Mouse (Mus musculus) embryo, embryonic 11 days (tissue): ENCODE data around the gene Cdh3.
"Not testable (repeated sequence)": the region's sequence is repeated elsewhere in the genome, so short reads cannot be mapped to it uniquely, and the experiment has no call there.

Source experiments
- DNase-seq: peaks from one replicate; pipeline ENCODE4 v3.0.0-alpha.2; 2015

The Cdh3 gene

DNA sequence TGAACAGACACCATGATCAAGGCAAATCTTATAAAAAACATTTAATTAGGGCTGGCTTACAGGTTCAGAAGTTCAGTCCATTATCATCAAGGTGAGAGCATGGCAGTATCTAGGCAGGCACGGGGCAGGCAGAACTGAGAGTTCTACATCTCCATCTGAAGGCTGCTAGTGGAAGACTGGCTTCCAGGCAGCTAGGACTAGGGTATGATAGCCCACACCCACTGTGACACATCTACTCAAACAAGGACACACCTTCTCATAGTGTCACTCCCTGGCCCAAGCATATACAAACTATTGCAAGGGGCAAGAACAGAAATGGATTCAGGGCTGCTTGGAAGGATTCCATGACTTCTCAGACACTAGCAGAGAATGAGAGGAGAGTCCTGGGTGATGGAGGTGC is 61.5 kb downstream of the Cdh3 start:
- not testable (repeated sequence) for DNase-seq

DNA sequence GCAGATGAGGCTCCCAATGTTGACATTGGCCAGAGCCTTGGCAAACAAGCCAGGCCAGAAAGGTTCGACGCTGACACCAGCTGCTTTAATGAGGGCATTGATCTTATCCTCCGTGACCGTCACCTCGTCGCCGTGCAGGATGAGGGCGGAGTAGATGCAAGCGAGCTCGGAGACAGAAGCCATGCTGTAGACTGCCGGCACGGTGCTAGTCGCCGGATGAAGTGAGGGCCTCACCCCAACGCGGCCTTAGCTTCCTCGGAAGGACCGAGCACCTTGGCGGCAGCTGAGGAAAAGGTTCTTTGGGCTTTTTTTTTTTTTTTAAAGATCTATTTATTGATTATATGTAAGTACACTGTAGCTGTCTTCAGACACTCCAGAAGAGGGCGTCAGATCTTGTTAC is 62.5 kb downstream of the Cdh3 start, which contains the start of gene Gm10073:
Gene Gm10073 (minus strand): TSS at position 294 of the 400 bp plus-strand sequence.
- not testable (repeated sequence) for DNase-seq

DNA sequence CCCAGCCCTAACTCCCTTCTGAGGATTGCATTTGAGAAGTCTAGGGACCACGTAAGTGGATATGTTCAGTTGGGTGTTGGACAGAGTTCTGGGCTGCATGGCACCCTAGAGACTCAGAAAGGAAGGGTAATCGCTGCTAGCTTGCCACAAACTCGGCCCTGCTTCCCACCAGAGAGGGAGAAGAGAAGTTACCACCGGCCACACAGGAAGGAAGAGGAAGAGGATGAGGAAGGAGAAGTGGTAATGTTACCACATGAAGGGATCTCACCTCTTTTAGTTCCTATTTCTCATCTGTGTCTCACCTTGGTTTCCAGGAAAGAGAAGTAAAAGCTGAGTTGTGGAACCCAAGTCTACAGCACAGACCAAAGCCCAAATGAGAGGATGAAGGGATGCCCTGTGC is 63.6 kb downstream of the Cdh3 start:
- DNase-seq: no peak

DNA sequence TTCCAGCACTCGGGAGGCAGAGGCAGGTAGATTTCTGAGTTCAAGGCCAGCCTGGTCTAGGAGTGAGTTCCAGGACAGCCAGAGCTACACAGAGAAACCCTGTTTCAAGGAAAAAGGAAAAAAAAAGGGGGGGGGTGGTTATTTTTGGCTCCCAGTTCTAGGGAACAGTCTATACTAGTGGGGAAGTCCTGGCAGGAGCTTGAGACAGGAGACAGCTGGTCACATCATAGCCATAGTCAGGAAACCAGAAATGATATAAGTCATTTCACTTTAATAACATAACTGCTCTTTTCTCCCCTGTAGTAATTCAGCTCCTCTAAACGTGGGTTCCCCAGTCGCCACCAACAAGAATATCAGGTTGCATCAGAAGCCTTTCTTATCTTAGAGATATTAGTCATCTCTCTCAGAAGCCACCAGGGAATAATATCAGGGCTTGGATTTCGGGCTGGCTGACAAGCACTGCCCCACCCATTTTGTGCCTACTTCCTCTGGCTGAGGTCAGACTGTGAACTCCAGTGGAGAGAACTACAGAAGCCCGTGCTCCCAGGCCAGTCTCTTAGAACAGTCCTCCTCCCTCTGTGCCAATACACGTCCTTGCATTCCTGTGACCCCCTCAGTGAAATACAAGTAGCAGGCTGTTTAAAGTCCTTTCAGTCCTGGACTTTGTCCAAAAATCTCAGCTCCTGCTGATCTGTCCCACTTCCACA is 66.3 kb downstream of the Cdh3 start:
- no peak for DNase-seq

DNA sequence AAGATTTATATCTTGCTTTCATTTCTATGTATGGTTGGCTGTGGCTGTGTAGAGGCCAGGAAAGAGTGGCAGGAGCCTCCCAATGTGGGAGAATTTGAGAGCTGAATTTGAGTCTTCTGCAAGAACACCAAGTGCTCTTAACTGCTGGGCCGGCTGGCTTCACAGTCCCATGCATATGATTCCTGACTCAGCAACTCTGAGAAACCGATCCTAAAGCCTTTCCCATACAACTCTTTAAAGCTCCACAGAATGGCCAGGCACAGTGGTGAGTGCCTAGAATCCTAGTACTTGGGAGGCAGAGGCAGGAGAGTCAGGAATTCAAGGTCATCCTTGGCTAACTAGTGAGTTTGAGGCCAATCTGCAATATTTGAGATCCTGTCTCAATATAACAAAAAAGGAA is 68.8 kb downstream of the Cdh3 start:
- no peak for DNase-seq

DNA sequence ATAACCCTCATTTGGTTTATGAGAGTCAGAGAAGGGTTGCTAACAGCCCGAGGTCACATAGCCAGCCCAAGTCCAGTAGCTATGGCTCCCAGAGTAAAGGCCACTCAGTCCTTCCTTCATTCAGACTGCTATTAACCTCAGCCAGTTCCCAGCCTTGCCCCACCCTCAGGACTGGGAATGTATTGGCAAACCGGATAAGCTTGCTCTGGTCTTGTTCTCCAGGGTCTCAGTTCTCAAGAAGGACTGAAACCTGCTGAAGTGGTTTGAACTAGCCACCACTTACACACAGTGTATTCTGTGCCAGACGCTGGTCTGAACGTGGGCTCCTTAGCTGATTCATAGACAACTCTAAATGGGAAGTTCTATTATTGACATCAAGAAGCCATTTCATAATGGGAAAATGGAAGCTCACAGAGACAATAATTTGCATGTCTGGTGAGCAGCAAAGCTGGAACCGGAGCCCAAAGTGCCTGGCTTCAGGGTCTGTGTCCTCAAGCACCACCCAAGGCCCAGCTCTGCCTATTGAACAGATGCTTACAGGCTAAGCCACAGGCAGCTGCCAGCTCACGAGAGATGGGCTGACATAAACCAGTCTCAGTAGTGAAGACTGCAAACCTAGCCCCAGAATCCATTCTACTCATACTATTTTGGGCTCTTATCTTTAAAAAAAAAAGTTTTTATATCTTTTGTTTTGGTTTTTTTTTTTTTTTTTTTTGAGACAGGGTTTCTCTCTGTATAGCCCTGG is 70.8 kb downstream of the Cdh3 start:
- no peak for DNase-seq

DNA sequence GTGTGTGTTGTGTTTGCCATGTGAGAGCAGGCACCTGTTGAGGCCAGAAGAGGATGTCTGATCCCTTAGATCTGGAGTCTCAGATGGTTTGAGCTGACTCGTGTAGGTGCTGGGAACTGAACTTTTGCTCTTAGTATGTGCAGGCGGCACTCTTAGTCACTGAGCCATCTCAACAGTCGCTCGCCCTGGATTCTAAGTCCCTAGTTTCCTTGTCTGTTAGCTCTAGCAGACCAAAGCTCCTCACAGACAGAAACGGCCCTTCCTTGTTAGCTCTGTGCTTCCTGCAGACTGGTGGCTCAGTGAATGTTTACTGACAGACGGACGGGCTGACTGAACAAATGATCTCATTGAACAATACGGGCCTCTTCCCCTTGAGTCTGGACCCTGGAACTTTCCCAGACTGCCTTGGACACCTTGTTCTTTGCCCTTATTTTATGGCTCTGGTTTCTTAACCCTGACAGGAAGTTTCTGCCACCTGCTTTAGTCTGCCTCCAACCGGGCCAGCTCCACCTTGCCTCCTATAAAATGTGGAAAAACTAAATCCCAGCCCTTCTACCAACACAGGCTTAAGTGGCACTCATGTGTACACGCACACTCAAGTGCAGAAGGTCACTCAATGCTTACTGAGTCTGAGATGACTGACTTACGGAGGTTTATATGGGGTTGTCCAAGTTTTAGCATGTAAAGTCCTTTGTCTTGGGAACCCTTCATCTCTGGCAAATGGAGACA is 74.4 kb downstream of the Cdh3 start:
- DNase-seq: no peak

DNA sequence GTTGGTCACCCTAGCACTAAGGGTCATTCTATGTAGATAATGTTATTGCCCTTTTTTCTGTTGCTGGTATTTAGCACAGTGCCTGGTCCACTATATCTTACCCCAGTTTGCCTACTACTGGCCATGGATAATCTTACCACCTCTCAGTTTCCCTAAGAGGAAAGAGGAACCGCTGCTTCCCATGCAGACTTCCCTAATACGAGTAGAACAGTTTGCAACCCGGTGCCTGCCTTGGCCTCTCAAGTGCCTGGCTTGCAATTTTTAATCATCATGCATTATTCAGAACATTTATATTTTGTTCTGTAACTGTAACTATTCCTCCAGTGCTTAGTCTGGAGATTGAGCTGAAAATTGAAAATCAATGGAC is 75.0 kb downstream of the Cdh3 start:
- DNase-seq: no peak

DNA sequence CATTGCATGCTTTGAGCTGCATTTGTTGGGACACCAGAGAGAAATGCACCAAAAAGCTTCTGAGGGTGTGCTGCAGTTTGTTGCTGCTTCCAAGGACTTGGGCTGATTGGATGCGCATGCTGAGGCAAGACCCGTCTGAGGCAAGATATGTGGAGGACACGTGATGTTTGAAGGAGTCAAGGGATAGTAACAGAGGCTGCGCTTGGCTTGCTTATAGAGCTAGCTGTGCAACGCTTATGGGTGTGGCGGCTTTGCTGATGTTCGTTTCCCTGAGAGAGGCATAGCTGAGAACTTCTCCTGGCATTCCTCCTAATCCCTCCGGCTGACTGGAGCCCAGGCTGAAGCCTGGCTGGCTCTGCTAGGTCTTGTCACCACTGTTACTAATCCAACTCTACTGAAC is 76.2 kb downstream of the Cdh3 start:
- DNase-seq: no peak

DNA sequence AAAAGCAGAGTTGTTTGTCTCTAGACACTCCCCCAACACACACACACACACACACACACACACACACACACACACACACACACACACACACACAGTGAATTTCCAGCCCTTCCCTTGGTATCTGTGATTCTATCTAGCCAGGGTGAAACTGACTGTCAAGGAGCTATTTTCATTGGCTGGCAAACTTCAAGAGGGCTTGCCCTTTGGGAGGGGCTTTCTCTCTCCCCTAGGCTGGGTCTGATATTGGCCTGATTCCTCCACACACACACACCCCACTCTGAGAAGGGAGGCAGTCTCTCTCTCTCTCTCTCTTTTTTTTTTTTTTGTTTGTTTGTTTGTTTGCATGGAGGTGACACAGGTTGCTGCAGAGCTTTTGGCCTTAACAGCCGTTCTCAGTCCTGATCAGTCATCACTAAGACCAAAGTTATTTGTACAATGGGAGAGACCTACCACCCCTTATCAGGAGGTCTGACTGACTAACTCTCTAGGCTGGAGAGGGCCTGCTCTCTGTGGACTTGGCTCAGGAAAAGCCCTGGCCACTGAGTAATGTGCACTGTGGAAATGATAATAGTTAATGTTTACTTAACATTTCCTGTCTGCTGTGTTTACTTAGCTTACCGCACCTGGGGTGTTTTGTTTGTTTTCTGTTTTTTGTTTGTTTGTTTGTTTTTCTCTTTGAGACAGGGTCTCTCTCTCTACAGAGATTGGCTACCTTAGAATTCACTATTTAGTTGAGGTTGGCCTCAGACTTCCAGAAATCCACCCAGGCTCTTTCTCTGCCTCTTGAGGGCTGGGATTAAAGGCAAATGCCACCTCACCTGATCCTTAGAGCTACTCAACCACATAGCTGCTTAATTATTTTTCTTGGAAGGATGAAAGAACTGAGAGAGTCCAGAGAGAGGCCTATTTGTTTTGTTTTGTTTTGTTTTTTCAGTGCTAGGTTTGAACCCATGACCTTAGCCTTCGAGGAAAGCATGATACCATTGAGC is 78.0 kb downstream of the Cdh3 start:
- no peak for DNase-seq

DNA sequence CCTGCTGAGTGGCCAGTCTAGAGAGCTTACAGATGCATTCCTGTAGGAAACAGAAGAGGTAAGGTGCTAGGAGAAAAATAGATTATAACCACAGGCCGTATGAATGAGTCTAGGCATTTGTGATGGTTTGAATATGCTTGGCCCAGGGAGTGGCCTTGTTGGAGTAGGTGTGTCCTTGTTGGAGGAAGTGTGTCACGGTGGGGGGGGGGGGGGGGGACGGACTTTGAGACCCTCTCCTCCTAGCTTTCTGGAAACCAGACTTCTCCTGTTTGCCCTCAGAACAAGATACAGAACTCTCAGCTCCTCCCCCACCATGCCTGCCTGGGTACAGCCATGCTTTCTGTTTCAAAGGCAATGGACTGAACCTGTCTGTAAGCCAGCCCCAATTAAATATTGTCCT is 81.8 kb downstream of the Cdh3 start:
- DNase-seq: no peak

DNA sequence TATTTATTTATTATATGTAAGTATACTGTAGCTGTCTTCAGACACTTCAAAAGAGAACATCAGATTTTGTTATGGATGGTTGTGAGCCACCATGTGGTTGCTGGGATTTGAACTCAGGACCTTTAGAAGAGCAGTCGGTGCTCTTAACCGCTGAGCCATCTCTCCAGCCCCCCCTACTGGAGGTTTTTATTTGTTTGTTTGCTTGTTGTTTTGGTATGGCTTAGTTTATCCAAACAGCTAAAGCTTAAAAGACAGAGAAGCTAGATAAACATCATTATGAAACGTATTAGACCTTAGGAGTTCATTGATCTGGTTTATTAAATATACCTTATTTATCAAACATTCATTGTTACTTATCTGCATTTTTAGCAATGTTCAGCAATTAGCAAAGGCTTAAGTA is 84.9 kb downstream of the Cdh3 start:
- not testable (repeated sequence) for DNase-seq

DNA sequence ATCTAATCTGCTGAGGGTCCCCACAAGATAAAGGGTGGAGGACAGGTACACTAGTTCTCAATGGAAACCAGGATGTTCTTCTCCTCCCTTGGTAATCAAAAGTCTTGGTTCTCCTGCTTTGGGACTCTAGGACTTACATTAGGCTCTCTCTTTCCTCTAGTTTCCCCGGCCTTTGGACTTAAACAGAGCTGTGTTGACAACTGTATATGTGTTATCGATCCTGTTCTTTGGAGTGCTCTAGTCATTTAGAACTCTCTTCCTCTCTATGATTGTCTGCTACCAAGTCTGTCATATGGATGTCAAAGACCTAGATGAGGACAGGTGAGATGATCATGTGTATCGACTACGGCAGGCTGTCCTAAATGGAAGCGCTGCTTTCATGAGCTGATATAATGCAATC is 86.4 kb downstream of the Cdh3 start:
- DNase-seq: no peak

DNA sequence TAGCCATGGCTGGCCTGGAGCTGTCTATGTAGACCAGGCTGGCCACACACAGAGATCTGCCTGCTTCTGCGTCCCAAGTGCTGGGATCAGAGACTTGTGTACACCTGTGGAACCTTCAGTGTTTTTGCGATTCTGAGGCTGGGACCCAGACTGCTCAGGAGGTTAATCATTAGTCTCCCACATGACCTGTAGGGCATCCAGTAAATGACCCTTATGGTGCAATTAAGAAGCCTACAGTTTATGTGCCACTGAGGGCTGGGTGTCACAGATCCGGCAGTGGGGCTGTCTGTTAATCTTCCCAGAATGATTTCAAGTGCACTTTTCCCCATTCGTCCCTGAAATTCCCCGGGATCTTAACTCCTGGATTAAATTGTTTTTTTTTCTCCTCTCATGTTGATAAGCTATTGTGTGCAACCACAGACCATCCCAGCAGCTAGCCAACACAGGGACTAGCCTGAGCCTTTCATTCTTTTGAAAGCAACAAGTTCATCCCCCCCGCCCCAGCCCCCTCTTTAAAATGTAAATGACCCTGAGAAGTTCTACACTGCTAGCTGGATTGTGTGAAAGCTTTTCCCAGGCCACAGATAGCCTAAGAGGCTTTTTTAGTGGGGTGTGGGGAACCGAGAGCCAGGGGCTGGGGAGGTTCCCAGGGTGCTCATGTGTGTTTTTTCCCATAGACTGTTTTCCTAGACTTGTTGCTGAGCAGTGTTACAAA is 88.7 kb downstream of the Cdh3 start:
- DNase-seq: peak; percentile 27

DNA sequence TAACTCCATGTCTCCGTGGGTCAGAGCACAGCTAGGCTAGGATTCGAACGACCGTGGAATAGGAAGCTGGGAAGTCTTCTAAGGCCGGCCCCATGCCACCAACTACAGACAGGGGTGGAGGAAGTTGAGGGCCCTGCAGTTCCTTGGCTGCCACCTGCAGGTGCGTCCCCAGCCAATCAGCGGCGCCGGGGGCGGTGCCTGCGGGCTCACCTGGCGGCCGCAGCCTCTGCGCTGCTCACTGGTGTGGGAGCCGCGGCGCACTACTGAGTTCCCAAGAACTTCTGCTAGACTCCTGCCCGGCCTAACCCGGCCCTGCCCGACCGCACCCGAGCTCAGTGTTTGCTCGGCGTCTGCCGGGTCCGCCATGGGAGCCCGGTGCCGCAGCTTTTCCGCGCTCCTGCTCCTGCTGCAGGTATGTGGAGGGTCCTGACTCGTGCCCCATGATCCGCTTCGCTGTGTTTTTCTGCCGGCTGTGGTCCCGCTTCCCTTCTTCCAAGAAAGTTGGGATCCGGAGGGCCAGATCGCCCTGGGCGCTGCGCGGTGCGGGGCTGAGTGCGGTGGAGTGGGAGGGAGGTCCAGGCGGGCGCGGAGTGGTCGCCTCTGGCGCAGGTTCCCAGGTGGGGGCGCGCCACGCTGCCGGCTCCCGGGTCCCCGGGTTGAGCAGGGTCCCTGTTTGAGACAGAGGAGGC is 92.6 kb downstream of the Cdh3 start, which contains the start of gene Cdh1:
Gene Cdh1 (plus strand): TSS at position 221 of the 689 bp plus-strand sequence.
- DNase-seq: peak; percentile 55

DNA sequence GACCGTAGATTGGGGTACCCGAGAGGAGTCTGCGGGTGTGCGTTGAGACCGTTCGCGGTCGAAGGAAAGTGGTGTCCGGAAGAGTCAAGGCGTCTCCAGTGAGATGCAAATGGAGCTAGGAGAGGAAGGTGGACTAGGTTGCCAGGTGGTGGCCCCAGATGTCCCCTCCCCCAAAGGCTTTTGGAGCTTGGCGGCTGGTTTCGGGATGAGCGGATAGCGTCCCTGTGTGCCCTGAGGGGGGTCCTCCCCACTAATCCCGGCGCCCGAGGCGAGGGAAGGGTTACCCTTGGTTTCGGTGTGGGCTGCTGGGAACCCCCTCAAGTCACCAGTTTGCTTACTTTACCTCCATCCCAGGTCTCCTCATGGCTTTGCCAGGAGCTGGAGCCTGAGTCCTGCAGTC is 93.2 kb downstream of the Cdh3 start:
- DNase-seq: peak; percentile 30

DNA sequence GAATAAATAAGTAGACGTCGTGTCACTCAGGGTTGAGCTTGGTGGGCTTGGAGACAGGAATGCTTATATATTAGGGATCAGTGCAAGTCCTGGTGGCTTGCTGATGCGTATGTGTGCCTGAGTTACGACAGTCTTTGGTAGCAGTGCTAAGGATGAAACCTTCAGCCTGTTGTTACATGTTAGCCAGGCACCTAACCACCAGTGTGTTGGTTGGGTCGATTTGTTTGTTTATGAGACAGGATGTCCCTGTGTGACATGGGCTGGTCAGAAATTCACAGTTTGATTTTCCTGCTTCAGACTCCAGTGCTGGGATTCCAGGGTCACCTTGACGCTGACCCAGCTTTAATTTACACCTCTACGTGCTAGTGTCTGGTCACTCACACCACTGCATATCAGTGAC is 95.0 kb downstream of the Cdh3 start:
- no peak for DNase-seq

DNA sequence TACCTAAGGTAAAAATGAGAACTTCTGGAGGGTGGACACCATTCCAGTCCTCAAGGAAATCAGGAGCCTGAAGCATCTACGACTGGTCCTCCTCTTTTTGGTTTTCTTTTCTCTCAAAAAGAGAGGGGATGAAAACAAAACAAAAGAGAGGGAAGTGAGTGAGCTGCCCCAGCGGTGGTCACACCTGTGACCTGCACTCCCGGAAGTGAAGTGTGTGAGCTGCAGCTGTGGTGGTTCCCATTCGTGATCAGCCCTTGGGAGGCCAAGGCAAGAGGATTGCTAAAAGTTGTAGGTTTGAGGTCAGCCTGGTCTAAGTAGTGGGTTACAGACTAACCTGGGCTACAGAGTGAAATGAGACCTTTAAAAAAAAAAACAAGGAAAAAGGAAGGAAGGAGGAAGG is 95.4 kb downstream of the Cdh3 start:
- DNase-seq: no peak

DNA sequence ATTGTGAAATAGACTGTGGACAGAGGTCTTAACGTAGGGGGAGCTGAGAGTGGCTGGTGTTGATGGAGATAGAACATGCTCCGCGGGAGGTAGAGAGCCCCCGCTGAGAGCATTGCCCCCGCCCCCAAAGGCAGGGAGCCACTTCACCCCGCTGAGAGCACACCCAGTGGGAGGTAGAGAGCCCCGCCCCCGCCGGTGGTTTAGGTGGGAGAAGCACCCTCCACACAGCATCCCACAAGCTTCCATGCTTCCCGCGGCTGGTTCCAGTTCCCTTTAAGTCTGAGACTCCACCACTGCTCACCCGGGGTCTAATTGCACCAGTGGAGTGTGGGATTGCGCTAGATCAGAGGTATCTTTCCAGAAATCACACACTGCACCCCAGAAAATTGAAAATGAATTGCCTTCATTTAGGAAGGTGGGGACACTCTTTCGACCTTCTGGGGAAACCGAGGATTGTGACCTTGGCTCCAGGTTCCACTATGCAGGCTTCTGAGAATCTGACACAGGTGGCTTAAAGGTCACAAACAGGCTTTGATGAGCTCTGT is 96.0 kb downstream of the Cdh3 start:
- DNase-seq: no peak
